Mouse (Mus musculus) CD4-positive, CD25-positive, alpha-beta regulatory T cell, adult 2 months (primary cell): ENCODE measurements around the gene Rpp25l.
"Not testable (repeated sequence)": the region's sequence is repeated elsewhere in the genome, so short reads cannot be mapped to it uniquely, and the experiment has no call there.

Experiments
- DNase-seq: peaks from one replicate; pipeline ENCODE4 v3.0.0-alpha.2; 2012; ENCODE audit warnings: low read depth, low spot score

Gene Rpp25l

GRCm38 (mm10) chr4:41737602-41738255 is 24.4 kb upstream of the Rpp25l start:
- peak; percentile 90 for DNase-seq

GRCm38 (mm10) chr4:41731052-41731765 is 17.9 kb upstream of the Rpp25l start, which contains the start of gene Arid3c:
Gene Arid3c, minus strand, starts transcription at chr4:41731142.
- peak; percentile 45 for DNase-seq

- DNase-seq = no peak
Measured at GRCm38 (mm10) chr4:41726826-41727621, 13.7 kb upstream of the Rpp25l start.

- peak; percentile 95 for DNase-seq
Measured at GRCm38 (mm10) chr4:41722918-41723351, 9.6 kb upstream of the Rpp25l start, which contains the start of gene Dctn3. Gene Dctn3, minus strand, starts transcription at chr4:41723170.

- no peak for DNase-seq
Measured at GRCm38 (mm10) chr4:41716834-41717233, 3.5 kb upstream of the Rpp25l start.

- peak; percentile 72 for DNase-seq
Measured at GRCm38 (mm10) chr4:41715596-41715995, 2.3 kb upstream of the Rpp25l start.

GRCm38 (mm10) chr4:41715082-41715481 is 1.7 kb upstream of the Rpp25l start:
- DNase-seq = no peak

- DNase-seq = peak; percentile 82
Measured at GRCm38 (mm10) chr4:41714276-41714675, 942 bp upstream of the Rpp25l start.

GRCm38 (mm10) chr4:41712421-41713196 is 725 bp downstream of the Rpp25l start:
- DNase-seq = no peak

- DNase-seq = no peak
Measured at GRCm38 (mm10) chr4:41711705-41712375, 1.5 kb downstream of the Rpp25l start.

GRCm38 (mm10) chr4:41710229-41710628 is 3.1 kb downstream of the Rpp25l start:
- DNase-seq = no peak

- DNase-seq = peak; percentile 72
Measured at GRCm38 (mm10) chr4:41708192-41708745, 5.1 kb downstream of the Rpp25l start.

GRCm38 (mm10) chr4:41707011-41707535 is 6.3 kb downstream of the Rpp25l start:
- DNase-seq = peak; percentile 76

GRCm38 (mm10) chr4:41705922-41706754 is 7.2 kb downstream of the Rpp25l start:
- DNase-seq = no peak

GRCm38 (mm10) chr4:41704651-41705050 is 8.7 kb downstream of the Rpp25l start:
- DNase-seq = no peak

GRCm38 (mm10) chr4:41702226-41702625 is 11.1 kb downstream of the Rpp25l start:
- not testable (repeated sequence) for DNase-seq

- not testable (repeated sequence) for DNase-seq
Measured at GRCm38 (mm10) chr4:41700224-41700623, 13.1 kb downstream of the Rpp25l start.

GRCm38 (mm10) chr4:41699783-41700182 is 13.6 kb downstream of the Rpp25l start, which contains the start of gene Il11ra1:
Gene Il11ra1, plus strand, starts transcription at chr4:41699989.
- DNase-seq = not testable (repeated sequence)

- not testable (repeated sequence) for DNase-seq
Measured at GRCm38 (mm10) chr4:41698421-41699016, 14.8 kb downstream of the Rpp25l start.
